Mouse (Mus musculus): ENCODE results near the gene Sh2d1b1. TPM values are rescaled to one million over a fixed set of nuclear protein-coding genes. Genes with fewer than 3 reads are reported as not detected.
"Not testable (repeated sequence)": the region's sequence is repeated elsewhere in the genome, so short reads cannot be mapped to it uniquely, and the experiment has no call there.

The Sh2d1b1 gene
- total and polyA plus RNA-seq, 3 experiments: 1.9 to 13.9 (median 9.7) TPM

DNA sequence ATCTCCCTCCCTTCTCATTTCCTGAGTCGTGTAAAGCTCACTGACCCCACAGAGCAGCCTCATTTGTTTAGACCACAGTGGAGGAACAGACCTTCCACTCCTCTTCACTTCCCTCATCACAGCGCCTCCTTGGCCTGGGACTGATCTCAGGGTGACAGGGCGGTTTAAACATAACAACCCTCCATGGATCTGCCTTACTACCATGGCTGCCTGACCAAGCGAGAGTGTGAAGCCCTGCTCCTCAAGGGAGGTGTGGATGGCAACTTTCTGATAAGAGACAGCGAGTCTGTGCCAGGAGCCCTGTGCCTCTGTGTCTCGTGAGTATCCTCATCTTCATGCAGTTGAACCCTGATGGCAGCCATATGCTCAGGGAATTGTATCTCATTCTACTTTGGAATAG is 44.4 kb upstream of the Sh2d1b1 start, which contains the start of gene Sh2d1b2:
Sh2d1b2 (plus strand) TSS at position 62 of the 400 bp plus-strand sequence.
- H3K36me3 ChIP-seq (replicated peaks in 1 of 2; ENCODE audit: control insufficient read depth in 1 of 2, insufficient read depth in 1 of 2, low read length in 1 of 2); H3K27ac ChIP-seq (ENCODE audit: insufficient read depth, low read depth); H3K27me3 ChIP-seq (replicated peaks); H3K79me2 ChIP-seq (replicated peaks; ENCODE audit: control insufficient read depth, extremely low read depth, insufficient read depth, poor library complexity, severe bottlenecking); H3K9ac ChIP-seq (ENCODE audit: insufficient read depth, low read depth); DNase-seq (ENCODE audit: extremely low read depth); H3K4me1 ChIP-seq (ENCODE audit: control insufficient read depth in 1 of 2, insufficient read depth in 2 of 2); H3K9me3 ChIP-seq (replicated peaks; ENCODE audit: low read length); dilution Hi-C loops (cut with MboI; ENCODE audit: extremely low pct_ligation_motif_present, extremely low pct_unique_long_range_greater_than_20kb, low sequenced_read_pairs); in situ Hi-C loops (cut with MboI; ENCODE audit: low pct_ligation_motif_present, low pct_unique_long_range_greater_than_20kb, low sequenced_read_pairs); H3K4me3 ChIP-seq (replicated peaks in 1 of 3; ENCODE audit: low read depth in 2 of 3, low read length in 2 of 3, poor library complexity in 1 of 3): not testable (repeated sequence)
- peak within 1 kb of the TSS; percentile 15; the same call in 1 of the 2 replicates for H3K4me2 ChIP-seq (ENCODE audit: insufficient read depth, low read depth, poor library complexity, severe bottlenecking)

DNA sequence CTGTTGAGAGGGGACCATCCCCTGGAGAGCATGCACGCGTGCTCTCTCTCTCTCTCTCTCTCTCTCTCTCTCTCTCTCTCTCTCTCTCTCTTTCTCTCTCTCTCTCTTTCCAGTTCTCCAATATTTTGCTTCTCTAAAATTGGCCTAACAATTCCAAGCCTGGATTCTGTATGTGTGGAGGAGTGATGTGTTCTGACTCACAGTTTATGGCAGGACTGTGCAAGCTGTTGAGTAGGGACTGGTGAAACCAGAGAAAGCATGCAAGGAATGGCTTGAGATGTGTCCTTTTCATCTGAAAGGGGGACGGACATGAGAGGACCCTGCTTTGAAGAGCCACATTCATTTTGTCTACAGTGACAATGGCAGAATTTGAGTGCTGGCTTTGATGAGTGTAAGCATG is 32.1 kb upstream of the Sh2d1b1 start:
- Histone ChIP-seq H3K9me3 (replicated peaks; ENCODE audit: low read length) (no peaks in the 10 kb centered on the region), H3K4me2 (ENCODE audit: insufficient read depth, low read depth, poor library complexity, severe bottlenecking) (no peak overlapping the region), H3K9ac (ENCODE audit: insufficient read depth, low read depth) (no peak overlapping the region), H3K36me3 (replicated peaks in 1 of 2; ENCODE audit: control insufficient read depth in 1 of 2, insufficient read depth in 1 of 2, low read length in 1 of 2) (no peaks in the 10 kb centered on the region), H3K4me3 (replicated peaks in 1 of 3; ENCODE audit: low read depth in 2 of 3, low read length in 2 of 3, poor library complexity in 1 of 3) (no peak overlapping the region), H3K79me2 (replicated peaks; ENCODE audit: control insufficient read depth, extremely low read depth, insufficient read depth, poor library complexity, severe bottlenecking) (no peaks in the 10 kb centered on the region), H3K27me3 (replicated peaks) (no peaks in the 10 kb centered on the region), H3K27ac (ENCODE audit: insufficient read depth, low read depth) (no peak overlapping the region), H3K4me1 (ENCODE audit: control insufficient read depth in 1 of 2, insufficient read depth in 2 of 2) (no peaks in the 10 kb centered on the region)
- dilution Hi-C loops (cut with MboI; ENCODE audit: extremely low pct_ligation_motif_present, extremely low pct_unique_long_range_greater_than_20kb, low sequenced_read_pairs) (no loop called here), in situ Hi-C loops (cut with MboI; ENCODE audit: low pct_ligation_motif_present, low pct_unique_long_range_greater_than_20kb, low sequenced_read_pairs) (no loop called here)
- DNase-seq (ENCODE audit: extremely low read depth): no peak
- no peak for TF ChIP-seq MXI1 (IDR thresholded peaks at IDR 0.05; ENCODE audit: low read depth, low read length)
- TF ChIP-seq USF2 (conservative IDR thresholded peaks at IDR 0.05; ENCODE audit: low read depth, low read length): no peak
- TF ChIP-seq RCOR1 (conservative IDR thresholded peaks at IDR 0.05; ENCODE audit: low read depth, low read length): no peak
- no peak for TF ChIP-seq SIN3A (IDR thresholded peaks at IDR 0.05; ENCODE audit: low read length)
- TF ChIP-seq USF1 (IDR thresholded peaks at IDR 0.05; ENCODE audit: low read depth, low read length): no peak
- TF ChIP-seq BHLHE40 (IDR thresholded peaks at IDR 0.05; ENCODE audit: low read depth, low read length): no peak
- no peak for TF ChIP-seq MAZ (IDR thresholded peaks at IDR 0.05; ENCODE audit: low read depth, low read length)

- Histone ChIP-seq H3K4me3 (replicated peaks in 1 of 3; ENCODE audit: low read depth in 2 of 3, low read length in 2 of 3, poor library complexity in 1 of 3) (no peak overlapping the region), H3K4me2 (ENCODE audit: insufficient read depth, low read depth, poor library complexity, severe bottlenecking) (no peak overlapping the region), H3K79me2 (replicated peaks; ENCODE audit: control insufficient read depth, extremely low read depth, insufficient read depth, poor library complexity, severe bottlenecking) (no peaks in the 10 kb centered on the region), H3K27ac (ENCODE audit: insufficient read depth, low read depth) (no peak overlapping the region), H3K9ac (ENCODE audit: insufficient read depth, low read depth) (no peak overlapping the region), H3K27me3 (replicated peaks) (no peaks in the 10 kb centered on the region), H3K4me1 (ENCODE audit: control insufficient read depth in 1 of 2, insufficient read depth in 2 of 2) (no peaks in the 10 kb centered on the region), H3K36me3 (replicated peaks in 1 of 2; ENCODE audit: control insufficient read depth in 1 of 2, insufficient read depth in 1 of 2, low read length in 1 of 2) (no peaks in the 10 kb centered on the region), H3K9me3 (replicated peaks; ENCODE audit: low read length) (no peaks in the 10 kb centered on the region)
- in situ Hi-C loops (cut with MboI; ENCODE audit: low pct_ligation_motif_present, low pct_unique_long_range_greater_than_20kb, low sequenced_read_pairs) (no loop called here), dilution Hi-C loops (cut with MboI; ENCODE audit: extremely low pct_ligation_motif_present, extremely low pct_unique_long_range_greater_than_20kb, low sequenced_read_pairs) (no loop called here)
- TF ChIP-seq E2F4 (IDR thresholded peaks at IDR 0.05; ENCODE audit: insufficient replicate concordance, low read depth, low read length) (no peak), NELFE (IDR thresholded peaks at IDR 0.05; ENCODE audit: low read depth, low read length) (no peak), CHD1 (IDR thresholded peaks at IDR 0.05; ENCODE audit: low read depth, low read length) (no peak), EP300 (IDR thresholded peaks at IDR 0.05; ENCODE audit: low read length) (no peak), ZMIZ1 (IDR thresholded peaks at IDR 0.05; ENCODE audit: low read depth, low read length) (no peak), MAX (IDR thresholded peaks at IDR 0.05; ENCODE audit: low read length) (no peak), ZC3H11A (IDR thresholded peaks at IDR 0.05; ENCODE audit: low read depth, low read length) (no peak), NRF1 (IDR thresholded peaks at IDR 0.05; ENCODE audit: low read depth, low read length) (no peak), JUND (conservative IDR thresholded peaks at IDR 0.05; ENCODE audit: low read depth, low read length) (no peak), TCF12 (IDR thresholded peaks at IDR 0.05; ENCODE audit: low read depth, low read length) (no peak), POLR2AphosphoS2 (IDR thresholded peaks at IDR 0.05; ENCODE audit: low read depth, low read length) (no peak), BHLHE40 (IDR thresholded peaks at IDR 0.05; ENCODE audit: low read depth, low read length) (no peak), HCFC1 (IDR thresholded peaks at IDR 0.05; ENCODE audit: low read depth, low read length) (no peak)
- DNase-seq (ENCODE audit: extremely low read depth): no peak
Observed at GRCm38 (mm10) chr1:170254893-170255559, 22.1 kb upstream of the Sh2d1b1 start.

All from CH12.LX (cell line).